8 mouse cellular contexts compared by ENCODE assay signal in the genomic region with DNA sequence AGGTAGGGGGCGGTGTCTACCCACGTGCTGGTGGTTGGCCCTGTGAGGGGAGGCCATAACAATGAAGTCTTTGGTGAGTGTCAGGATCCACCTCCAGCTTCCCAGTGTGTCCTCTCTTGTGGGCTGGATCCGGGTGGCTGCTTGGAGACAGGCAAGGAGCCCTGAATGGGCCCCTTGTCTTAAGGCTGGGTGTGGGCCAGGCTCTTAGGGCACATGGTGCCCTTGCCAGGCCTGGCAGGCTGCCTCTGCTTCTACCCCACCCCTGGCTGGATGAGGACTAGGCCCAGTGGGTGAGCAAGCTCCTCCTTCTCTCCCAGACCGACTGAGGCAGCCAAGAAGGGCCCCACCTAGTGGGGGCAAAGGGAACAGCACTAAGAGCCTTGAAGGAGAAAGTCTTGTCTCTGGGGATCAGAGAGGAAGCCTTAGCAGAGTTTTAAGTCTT. TPM values are rescaled to one million over a fixed set of nuclear protein-coding genes. Genes with fewer than 3 reads are reported as not detected.
DNase-seq lines count a peak whose midpoint lies in the region; ATAC-seq and TF ChIP-seq lines count a peak whose summit lies in the region.

No protein-coding gene starts in this region.

- ATAC-seq in kidney, embryonic 14.5 days (ENCODE audit: low FRiP score, low TSS enrichment) = peak; percentile 78

- H3K9me3 ChIP-seq in kidney, embryonic 14.5 days (ENCODE audit: control insufficient read depth, low read length) = no peaks in the 10 kb centered on the region

- 0 out of 2 replicates have a peak overlapping the region, but pooled peaks have one; percentile 8 for H3K9ac ChIP-seq in kidney, embryonic 14.5 days (ENCODE audit: low read depth, low read length)

- DNase-seq in B cell, adult 2 months = peak; percentile 92 to 93
- DNase-seq in adrenal gland, postnatal 36 days = peak; percentile 88 to 90
- peak; percentile 82 to 88 for DNase-seq in heart, adult 9 months (ENCODE audit: low spot score in 2 of 2)
- DNase-seq in liver = peak; percentile 84
- DNase-seq in splenic B cell, adult 2 months (ENCODE audit: low read depth, low spot score) = peak; percentile 92

- no peak overlapping the region for H3ac ChIP-seq in myocyte (ENCODE audit: control insufficient read depth, insufficient read length)

- peak; percentile 46; the same call in 1 of the 2 replicates for TF ChIP-seq CTCF in embryonic fibroblast, embryonic 13.5 days (IDR thresholded peaks at IDR 0.05; ENCODE audit: borderline replicate concordance, insufficient read depth, low read length)

- peaks cover 31% of the 10 kb centered on the region for H3K36me3 ChIP-seq in kidney, embryonic 14.5 days (ENCODE audit: control insufficient read depth, insufficient read depth, low read length)
- no peaks in the 10 kb centered on the region for H3K36me3 ChIP-seq in myocyte (ENCODE audit: control insufficient read depth, insufficient read depth)
- peaks cover 15% of the 10 kb centered on the region for H3K36me3 ChIP-seq in splenic B cell, adult 2 months (ENCODE audit: control insufficient read depth, insufficient read depth, low read length, poor library complexity, severe bottlenecking)

- no peaks in the 10 kb centered on the region for H3K79me2 ChIP-seq in myocyte (ENCODE audit: control insufficient read depth, insufficient read depth)

- H3K27ac ChIP-seq in embryonic fibroblast, embryonic 13.5 days (ENCODE audit: insufficient read depth, low read length) = no peak overlapping the region
- no peak overlapping the region for H3K27ac ChIP-seq in kidney, embryonic 14.5 days (ENCODE audit: low read depth, low read length)

- H3K27me3 ChIP-seq in kidney, embryonic 14.5 days (ENCODE audit: control insufficient read depth, insufficient read depth, low read length) = no peaks in the 10 kb centered on the region
- H3K27me3 ChIP-seq in myocyte (ENCODE audit: control insufficient read depth, insufficient read depth, insufficient read length) = no peaks in the 10 kb centered on the region
- no peaks in the 10 kb centered on the region for H3K27me3 ChIP-seq in splenic B cell, adult 2 months (ENCODE audit: control insufficient read depth, insufficient read depth, low read length, poor library complexity, severe bottlenecking)

- 42% methylated on average over 4 of the region's 4 CpGs for WGBS in kidney, embryonic 14.5 days

- no peak overlapping the region for H3K4me2 ChIP-seq in kidney, embryonic 14.5 days (replicated peaks; ENCODE audit: low read depth, low read length)
- H3K4me2 ChIP-seq in myocyte (ENCODE audit: low read depth) = peak overlapping the region; percentile 45

- TF ChIP-seq POLR2A in embryonic fibroblast, embryonic 13.5 days (IDR thresholded peaks at IDR 0.05; ENCODE audit: low read depth, low read length) = no peak
- no peak for TF ChIP-seq POLR2A in myocyte (IDR thresholded peaks at IDR 0.05; ENCODE audit: insufficient read length, low read depth)

- no peaks in the 10 kb centered on the region for H3K4me1 ChIP-seq in embryonic fibroblast, embryonic 13.5 days (ENCODE audit: control insufficient read depth, insufficient read depth, low read length)
- H3K4me1 ChIP-seq in kidney, embryonic 14.5 days (ENCODE audit: control insufficient read depth, insufficient read depth, low read length) = 0 out of 2 replicates have a peak, but pooled peaks cover 3% of the 10 kb centered on the region

- H3K4me3 ChIP-seq in embryonic fibroblast, embryonic 13.5 days (ENCODE audit: insufficient read depth, low read length) = no peak overlapping the region
- no peak overlapping the region for H3K4me3 ChIP-seq in kidney, embryonic 14.5 days (ENCODE audit: low read length)
- no peak overlapping the region for H3K4me3 ChIP-seq in myocyte

TF ChIP-seq in myocyte, 11 proteins besides CTCF, POLR2A, EP300 and RAD21:
- TF ChIP-seq TCF3 (IDR thresholded peaks at IDR 0.05; ENCODE audit: insufficient read length, low read depth) (no peak), MYOD1 (IDR thresholded peaks at IDR 0.05; ENCODE audit: control insufficient read depth in 1 of 3, insufficient read length in 2 of 3, low read depth in 2 of 3) (no peak), MYOG (IDR thresholded peaks at IDR 0.05; ENCODE audit: control insufficient read depth in 1 of 3, insufficient read depth in 1 of 3, insufficient read length in 2 of 3, low read depth in 2 of 3) (no peak), USF1 (IDR thresholded peaks at IDR 0.05; ENCODE audit: low read depth) (no peak), MAX (IDR thresholded peaks at IDR 0.05; ENCODE audit: low read depth) (no peak), TCF12 (IDR thresholded peaks at IDR 0.05; ENCODE audit: insufficient read depth, poor library complexity, severe bottlenecking) (no peak), CEBPB (IDR thresholded peaks at IDR 0.05; ENCODE audit: insufficient read depth, poor library complexity, severe bottlenecking) (no peak), POLR2AphosphoS2 (IDR thresholded peaks at IDR 0.05; ENCODE audit: insufficient read length, low read depth) (no peak), REST (IDR thresholded peaks at IDR 0.05; ENCODE audit: insufficient read depth, insufficient read length) (no peak), E2F4 (IDR thresholded peaks at IDR 0.05; ENCODE audit: insufficient read depth) (no peak), SRF (IDR thresholded peaks at IDR 0.05; ENCODE audit: control insufficient read depth, insufficient read length, low read depth) (no peak)

RNA-seq across cellular contexts. Expression of a gene that starts 14.5 kb away (rescaled TPM):
- 10 to 100 TPM; 79.5 to 84.6 TPM for total RNA-seq in adrenal gland, postnatal 36 days (2021)
- 66.6 and 71.5 TPM in 2 replicates for polyA plus RNA-seq in embryonic fibroblast, embryonic 13.5 days (2011; ENCODE audit: insufficient read length, low read depth, missing spikeins)
- polyA plus RNA-seq in kidney, embryonic 14.5 days (2014; fragmentation: Nextera tagmentation; extraction: Ambion mirVana) = 104 and 121 TPM in 2 replicates
- polyA plus RNA-seq in myocyte (2012; fragmentation: generic; extraction: Trizol) = 48.1 TPM

RNA-seq across cellular contexts. Expression of a gene that starts 18.6 kb away (rescaled TPM):
- 1 to 10 TPM; 3.1 to 3.2 TPM for total RNA-seq in adrenal gland, postnatal 36 days (2021)
- polyA plus RNA-seq in embryonic fibroblast, embryonic 13.5 days (2011; ENCODE audit: insufficient read length, low read depth, missing spikeins) = 5.7 and 7.0 TPM in 2 replicates
- polyA plus RNA-seq in kidney, embryonic 14.5 days (2014; fragmentation: Nextera tagmentation; extraction: Ambion mirVana) = 0.56 and 1.1 TPM in 2 replicates
- polyA plus RNA-seq in myocyte (2012; fragmentation: generic; extraction: Trizol) = 2.7 TPM

RNA-seq across cellular contexts. Expression of a gene that starts 18.7 kb away (rescaled TPM):
- total RNA-seq in adrenal gland, postnatal 36 days (2021) = 10 to 100 TPM; 24.6 to 28.4 TPM
- polyA plus RNA-seq in embryonic fibroblast, embryonic 13.5 days (2011; ENCODE audit: insufficient read length, low read depth, missing spikeins) = 11.5 and 14.6 TPM in 2 replicates
- 41.6 and 54.8 TPM in 2 replicates for polyA plus RNA-seq in kidney, embryonic 14.5 days (2014; fragmentation: Nextera tagmentation; extraction: Ambion mirVana)
- polyA plus RNA-seq in myocyte (2012; fragmentation: generic; extraction: Trizol) = 40.4 TPM

RNA-seq across cellular contexts. Expression of a gene that starts 27.5 kb away (rescaled TPM):
- 10 to 100 TPM; 52.0 to 56.4 TPM for total RNA-seq in adrenal gland, postnatal 36 days (2021)
- 27.7 and 34.8 TPM in 2 replicates for polyA plus RNA-seq in embryonic fibroblast, embryonic 13.5 days (2011; ENCODE audit: insufficient read length, low read depth, missing spikeins)
- 11.8 and 16.4 TPM in 2 replicates for polyA plus RNA-seq in kidney, embryonic 14.5 days (2014; fragmentation: Nextera tagmentation; extraction: Ambion mirVana)
- polyA plus RNA-seq in myocyte (2012; fragmentation: generic; extraction: Trizol) = 34.4 TPM

RNA-seq across cellular contexts. Expression of a gene that starts 27.6 kb away (rescaled TPM):
- total RNA-seq in adrenal gland, postnatal 36 days (2021) = 1 to 10 TPM; 2.3 to 3.0 TPM
- polyA plus RNA-seq in embryonic fibroblast, embryonic 13.5 days (2011; ENCODE audit: insufficient read length, low read depth, missing spikeins) = 3.5 and 7.1 TPM in 2 replicates
- 21.8 and 27.4 TPM in 2 replicates for polyA plus RNA-seq in kidney, embryonic 14.5 days (2014; fragmentation: Nextera tagmentation; extraction: Ambion mirVana)
- 2.2 TPM for polyA plus RNA-seq in myocyte (2012; fragmentation: generic; extraction: Trizol)
